Mouse (Mus musculus) cerebellum, postnatal 25 days (tissue): ENCODE results near the gene Bloc1s4.

Experiments
- DNase-seq, 2 experiments: peaks; one replicate each; pipeline ENCODE4 v3.0.0; 2021; ENCODE audit warnings: mixed read lengths in 2 of 2

Bloc1s4 gene

GRCm38 (mm10) chr5:36714832-36715231 is 33.6 kb downstream of the Bloc1s4 start:
- DNase-seq, result no peak

DNA sequence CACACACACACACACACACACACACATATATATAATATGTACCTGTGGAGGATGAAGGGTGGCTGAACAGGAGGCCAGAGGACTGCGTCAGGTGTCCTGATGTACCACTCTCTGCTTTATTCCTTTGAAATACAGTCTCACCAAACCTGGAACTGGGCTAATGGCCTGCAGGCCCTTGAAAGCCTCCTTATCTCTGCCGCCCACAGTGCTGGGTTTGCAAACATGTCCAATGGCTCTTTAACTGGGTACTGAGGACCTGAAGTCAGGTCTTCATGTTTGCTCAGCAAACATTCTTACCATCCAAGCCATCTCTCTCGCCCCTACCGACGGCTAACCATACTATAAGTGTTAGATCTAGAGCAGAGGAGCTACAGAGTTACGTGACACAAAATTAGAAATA is 34.8 kb downstream of the Bloc1s4 start:
- DNase-seq, result peak in 1 of 2 experiments; percentile 8

DNA sequence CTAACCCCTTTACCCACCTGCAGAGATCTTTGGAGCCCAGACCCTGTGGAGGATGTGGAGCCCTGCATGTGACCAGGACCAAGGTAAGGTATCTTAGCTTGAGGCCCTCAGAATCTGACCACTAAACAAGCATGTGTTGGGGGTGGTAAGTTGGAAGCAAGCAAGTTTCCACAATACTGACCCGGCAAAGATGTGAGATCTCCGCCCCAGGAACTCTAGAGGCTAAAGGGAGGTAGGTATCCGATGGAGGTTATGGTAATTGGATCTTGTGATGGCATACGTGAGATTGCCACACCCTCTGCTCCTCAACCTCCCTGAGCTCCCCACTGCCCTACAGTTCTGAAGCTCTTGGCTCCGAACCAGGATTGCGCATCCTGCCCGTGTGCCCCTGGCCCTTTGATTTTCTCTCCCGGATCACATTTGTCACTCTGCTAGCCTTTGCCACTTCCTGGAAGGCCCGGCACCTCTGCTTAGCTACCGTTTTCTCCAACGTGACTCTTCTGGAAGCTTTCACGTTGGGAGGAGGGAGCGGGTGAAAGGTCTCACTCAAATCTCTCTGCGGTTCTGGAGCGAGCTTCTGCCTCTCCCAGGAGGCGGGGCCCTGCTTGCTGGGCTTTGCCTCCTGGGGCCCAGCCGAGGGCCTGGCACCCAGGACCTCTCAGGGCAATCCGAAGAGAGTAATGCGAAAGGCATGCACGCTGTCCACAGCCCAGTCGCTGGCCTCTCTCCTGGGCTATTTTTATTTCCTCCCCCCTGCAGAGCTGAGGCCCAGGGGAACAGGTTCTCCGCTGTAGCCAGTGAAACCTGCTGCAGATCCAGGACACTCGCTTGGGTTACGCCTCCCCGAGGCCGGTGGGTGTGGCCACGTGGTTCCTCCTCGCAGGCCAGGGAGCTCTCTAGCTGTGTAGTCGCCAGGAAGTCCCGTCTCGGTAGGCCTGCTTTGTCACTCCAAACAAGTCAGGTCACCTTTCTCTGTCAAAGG is 35.6 kb downstream of the Bloc1s4 start:
- peak; percentile 68 for DNase-seq

GRCm38 (mm10) chr5:36711863-36712262 is 36.6 kb downstream of the Bloc1s4 start:
- DNase-seq, result no peak

DNA sequence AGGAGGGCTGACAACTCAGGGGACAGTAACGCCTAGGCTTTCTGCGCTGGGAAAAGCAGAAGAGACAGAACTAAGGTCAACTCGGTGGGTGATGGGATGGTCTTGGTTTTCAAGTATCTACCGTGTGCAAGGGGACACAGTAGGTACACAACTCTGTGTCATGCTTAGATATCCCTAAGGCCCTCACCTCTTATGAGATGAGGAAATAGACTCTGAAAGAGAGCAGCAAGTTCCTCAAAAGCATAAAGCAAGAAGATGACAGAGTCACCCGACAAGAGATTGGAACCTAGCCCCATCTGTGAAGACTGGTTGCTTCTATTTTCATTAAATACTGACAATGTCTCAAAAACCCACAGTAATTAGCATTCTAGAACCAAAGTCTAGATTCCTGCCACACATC is 42.7 kb downstream of the Bloc1s4 start:
- DNase-seq, result no peak

- no peak for DNase-seq
These were observed 43.1 kb downstream of the Bloc1s4 start for GRCm38 (mm10) chr5:36705390-36705789.

- DNase-seq, result no peak
These were observed 43.8 kb downstream of the Bloc1s4 start for GRCm38 (mm10) chr5:36704684-36705083.

- DNase-seq, result no peak
These were observed 47.4 kb downstream of the Bloc1s4 start for GRCm38 (mm10) chr5:36700939-36701620.

- DNase-seq, result no peak
These were observed 49.8 kb downstream of the Bloc1s4 start for GRCm38 (mm10) chr5:36698689-36699088.

DNA sequence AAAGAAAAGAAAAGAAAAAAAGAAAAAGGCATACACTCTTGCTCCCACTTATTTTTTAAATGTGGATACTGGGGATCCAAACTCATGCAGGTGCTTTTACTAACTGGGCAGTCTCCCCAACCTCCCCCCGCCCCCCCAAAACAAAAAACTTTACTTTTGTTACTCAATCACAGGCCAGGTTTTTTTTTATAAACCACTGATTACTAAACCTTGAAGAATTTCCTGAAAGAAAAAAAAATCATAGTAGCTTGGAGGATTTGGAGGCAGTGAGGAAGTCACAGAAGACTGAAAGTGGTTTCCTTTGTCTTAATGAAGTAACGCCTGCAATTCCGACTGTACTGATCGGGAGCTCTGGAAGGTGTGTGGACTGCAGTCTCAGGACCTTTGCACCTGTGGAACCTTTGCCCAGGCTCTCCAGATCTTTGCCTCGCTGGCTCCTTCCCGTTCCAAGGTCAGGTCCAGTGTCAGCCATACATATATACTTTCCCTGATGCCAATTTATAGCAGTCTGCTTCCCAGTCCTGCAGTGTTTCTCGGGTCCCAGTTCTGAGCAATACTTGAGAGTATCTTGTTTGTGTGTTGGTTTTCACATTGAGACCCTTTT is 50.3 kb downstream of the Bloc1s4 start:
- no peak for DNase-seq
